ENCODE assay signal across 25 mouse cellular contexts in genomic region chr13:117706496-117706895, GRCm38 (mm10).
DNase-seq lines count a peak whose midpoint lies in the region; ATAC-seq lines count a peak whose summit lies in the region.
"Had no signal": no experiment of that assay in that cellular context is flagged by ENCODE, and none has a peak within 500 bp of the region (broad histone marks: within the 10 kb centered on the region; RNA-seq: fewer than 3 reads in every experiment).

No protein-coding gene starts in this region.

- WGBS in heart, embryonic 14.5 days, result 68% methylated on average over 2 of the region's 2 CpGs
- 56% methylated on average over 2 of the region's 2 CpGs for WGBS in lung, embryonic 16.5 days

- H3K36me3 ChIP-seq in heart, embryonic 14.5 days (ENCODE audit: control insufficient read depth, insufficient read depth, low read length), result no peaks in the 10 kb centered on the region
- no peaks in the 10 kb centered on the region for H3K36me3 ChIP-seq in lung, embryonic 16.5 days (ENCODE audit: control insufficient read depth, insufficient read depth, low read length)
- H3K36me3 ChIP-seq: hindbrain, embryonic 10.5 days; intestine, embryonic 15.5 days; liver, embryonic 15.5 days had no signal

- intact Hi-C loops in heart, postnatal 36 days (cut with DNase I), result no loop called here

- H3K27me3 ChIP-seq in heart, embryonic 14.5 days (ENCODE audit: control insufficient read depth, insufficient read depth, low read length), result no peaks in the 10 kb centered on the region
- H3K27me3 ChIP-seq in lung, embryonic 16.5 days (ENCODE audit: control insufficient read depth, insufficient read depth, low read depth, low read length), result no peaks in the 10 kb centered on the region
- H3K27me3 ChIP-seq: CH12.LX; forebrain, embryonic 13.5 days; intestine, embryonic 15.5 days; liver, embryonic 15.5 days had no signal

- H3K27ac ChIP-seq in heart, embryonic 14.5 days (replicated peaks in 1 of 2; ENCODE audit: control insufficient read depth in 1 of 2, insufficient read depth in 1 of 2, low read depth in 2 of 2, low read length in 2 of 2), result peak overlapping the region in 1 of 2 experiments; percentile 77; a peak in 1 of 4 replicates
- H3K27ac ChIP-seq in lung, embryonic 16.5 days (ENCODE audit: low read length), result peak overlapping the region; percentile 55; the same call in 1 of the 2 replicates
- H3K27ac ChIP-seq: forebrain, embryonic 13.5 days; hindbrain, embryonic 10.5 days; hindbrain, postnatal 0 days; intestine, embryonic 15.5 days; layer of hippocampus, adult 2 months; liver, embryonic 15.5 days had no signal

- no peak overlapping the region for H3K9ac ChIP-seq in heart, embryonic 14.5 days (ENCODE audit: low read length)
- no peak overlapping the region for H3K9ac ChIP-seq in lung, embryonic 16.5 days (ENCODE audit: low read length)
- H3K9ac ChIP-seq: forebrain, embryonic 13.5 days; intestine, embryonic 15.5 days; liver, embryonic 15.5 days had no signal

- no peak for ATAC-seq in heart, embryonic 14.5 days (ENCODE audit: insufficient number of reproducible peaks, insufficient read depth, low FRiP score, low read depth)
- 0 out of 2 replicates have a peak, but pooled peaks have one; percentile 51 for ATAC-seq in lung, embryonic 16.5 days (ENCODE audit: low read depth)
- ATAC-seq: forebrain, embryonic 13.5 days; intestine, embryonic 15.5 days had no signal

- peak overlapping the region; percentile 52; the same call in 1 of the 2 replicates for H3K4me2 ChIP-seq in heart, embryonic 14.5 days (ENCODE audit: low read length)
- H3K4me2 ChIP-seq in lung, embryonic 16.5 days (ENCODE audit: low read depth, low read length), result no peak overlapping the region
- H3K4me2 ChIP-seq: forebrain, embryonic 13.5 days; intestine, embryonic 15.5 days; liver, embryonic 15.5 days; midbrain, embryonic 11.5 days had no signal

- H3K9me3 ChIP-seq in heart, embryonic 14.5 days (ENCODE audit: control insufficient read depth, low read length), result no peaks in the 10 kb centered on the region
- H3K9me3 ChIP-seq in lung, embryonic 16.5 days (ENCODE audit: control insufficient read depth, low read length), result no peaks in the 10 kb centered on the region
- H3K9me3 ChIP-seq: hindbrain, embryonic 10.5 days; intestine, embryonic 15.5 days; liver, embryonic 15.5 days had no signal

- H3K4me1 ChIP-seq in heart, embryonic 14.5 days (ENCODE audit: control insufficient read depth in 2 of 2, insufficient read depth in 2 of 2, low read length in 2 of 2), result peaks cover 0 to 27% of the 10 kb centered on the region in 2 experiments; a peak in 3 of 4 replicates
- no peaks in the 10 kb centered on the region for H3K4me1 ChIP-seq in lung, embryonic 16.5 days (replicated peaks; ENCODE audit: control insufficient read depth, insufficient read depth, low read length)
- H3K4me1 ChIP-seq: forebrain, embryonic 13.5 days; hindbrain, embryonic 10.5 days; intestine, embryonic 15.5 days; liver, embryonic 15.5 days had no signal

- no peak for DNase-seq in heart, postnatal 36 days
- no peak for DNase-seq in lung, adult 18-20 months
- DNase-seq in adipocyte (ENCODE audit: low spot score), result peak; percentile 34
- no peak for DNase-seq in cerebellum, adult 9-10 months
- DNase-seq in gastrocnemius, postnatal 25 days, result no peak
- DNase-seq: adrenal gland, postnatal 10 days; cerebellum, adult 8-10 months; cerebellum, postnatal 36 days; gastrocnemius, postnatal 36 days; heart, adult 18-20 months; heart, postnatal 10 days; kidney, adult 2 months; kidney, postnatal 36 days; thymus, adult 2 months; thymus, postnatal 36 days had no signal

- H3K4me3 ChIP-seq in heart, embryonic 14.5 days (ENCODE audit: control insufficient read depth in 1 of 2, insufficient read depth in 1 of 2, low read depth in 1 of 2, low read length in 2 of 2), result no peak overlapping the region
- H3K4me3 ChIP-seq in lung, embryonic 16.5 days (ENCODE audit: low read length), result no peak overlapping the region
- H3K4me3 ChIP-seq: forebrain, embryonic 13.5 days; hindbrain, embryonic 10.5 days; intestine, embryonic 15.5 days; layer of hippocampus, adult 2 months; liver, embryonic 15.5 days had no signal
